In genomic region chr4:139111421-139111820, GRCm38 (mm10) we compare ENCODE assay signal across 12 mouse cellular contexts. TPM values are rescaled to one million over a fixed set of nuclear protein-coding genes. Genes with fewer than 3 reads are reported as not detected.
A peak's percentile ranks its signal among the peaks of the same experiment; 100 is the strongest.
DNase-seq lines count a peak whose midpoint lies in the region; ATAC-seq and TF ChIP-seq lines count a peak whose summit lies in the region.
"Had no signal": no experiment of that assay in that cellular context is flagged by ENCODE, and none has a peak within 500 bp of the region (broad histone marks: within the 10 kb centered on the region; RNA-seq: fewer than 3 reads in every experiment).

No protein-coding gene starts in this region.

- 61% methylated on average over 3 of the region's 3 CpGs for WGBS in limb, embryonic 12.5 days
- 68% methylated on average over 3 of the region's 3 CpGs for WGBS in limb, embryonic 10.5 days
- 18% methylated on average over 3 of the region's 3 CpGs for WGBS in intestine, embryonic 15.5 days
- 39% methylated on average over 3 of the region's 3 CpGs for WGBS in liver, embryonic 14.5 days (ENCODE audit: insufficient replicate concordance)

- peak overlapping the region; percentile 64; the same call in 1 of the 2 replicates for H3K27ac ChIP-seq in limb, embryonic 12.5 days
- H3K27ac ChIP-seq in limb, embryonic 10.5 days: no peak overlapping the region
- peak overlapping the region; percentile 60 for H3K27ac ChIP-seq in intestine, embryonic 15.5 days
- H3K27ac ChIP-seq in liver, embryonic 14.5 days: no peak overlapping the region

- no peaks in the 10 kb centered on the region for H3K9me3 ChIP-seq in limb, embryonic 12.5 days
- no peaks in the 10 kb centered on the region for H3K9me3 ChIP-seq in limb, embryonic 10.5 days (replicated peaks)
- no peaks in the 10 kb centered on the region for H3K9me3 ChIP-seq in intestine, embryonic 15.5 days
- H3K9me3 ChIP-seq in liver, embryonic 14.5 days (ENCODE audit: control insufficient read depth, low read length): no peaks in the 10 kb centered on the region
- H3K9me3 ChIP-seq: megakaryocyte, embryonic 14.5 days had no signal

- no peak overlapping the region for H3K4me2 ChIP-seq in limb, embryonic 12.5 days
- peak overlapping the region; percentile 26; the same call in 1 of the 2 replicates for H3K4me2 ChIP-seq in intestine, embryonic 15.5 days (replicated peaks)
- peak overlapping the region; percentile 8 for H3K4me2 ChIP-seq in liver, embryonic 14.5 days (ENCODE audit: low read depth)

- H3K4me1 ChIP-seq in limb, embryonic 12.5 days (replicated peaks): peaks cover 18% of the 10 kb centered on the region
- H3K4me1 ChIP-seq in limb, embryonic 10.5 days: peaks cover 10% of the 10 kb centered on the region
- peaks cover 37% of the 10 kb centered on the region for H3K4me1 ChIP-seq in intestine, embryonic 15.5 days (replicated peaks)
- peaks cover 21 to 36% of the 10 kb centered on the region in 2 experiments for H3K4me1 ChIP-seq in liver, embryonic 14.5 days (replicated peaks; ENCODE audit: control insufficient read depth in 2 of 2, insufficient read depth in 2 of 2, low read length in 1 of 2)

- no peaks in the 10 kb centered on the region for H3K36me3 ChIP-seq in limb, embryonic 12.5 days
- H3K36me3 ChIP-seq in limb, embryonic 10.5 days: no peaks in the 10 kb centered on the region
- no peaks in the 10 kb centered on the region for H3K36me3 ChIP-seq in intestine, embryonic 15.5 days
- no peaks in the 10 kb centered on the region for H3K36me3 ChIP-seq in liver, embryonic 14.5 days (replicated peaks; ENCODE audit: control insufficient read depth, insufficient read depth, low read depth)

- ATAC-seq in limb, embryonic 12.5 days (ENCODE audit: insufficient number of reproducible peaks, insufficient read depth, low FRiP score, low TSS enrichment, low read depth): no peak
- 0 out of 2 replicates have a peak, but pooled peaks have one; percentile 49 for ATAC-seq in intestine, embryonic 15.5 days
- ATAC-seq in liver, embryonic 14.5 days (ENCODE audit: insufficient read depth): no peak
- ATAC-seq in inflammation-experienced regulatory T-cells, adult 6 months: no peak

- no peak overlapping the region for H3K4me3 ChIP-seq in limb, embryonic 12.5 days (replicated peaks)
- H3K4me3 ChIP-seq in limb, embryonic 10.5 days: no peak overlapping the region
- no peak overlapping the region for H3K4me3 ChIP-seq in intestine, embryonic 15.5 days (replicated peaks)
- H3K4me3 ChIP-seq in liver, embryonic 14.5 days (ENCODE audit: insufficient read depth in 1 of 2, low read depth in 2 of 2, low read length in 2 of 2): no peak overlapping the region
- H3K4me3 ChIP-seq: megakaryocyte, embryonic 14.5 days had no signal

- no peaks in the 10 kb centered on the region for H3K27me3 ChIP-seq in limb, embryonic 12.5 days
- H3K27me3 ChIP-seq in limb, embryonic 10.5 days (ENCODE audit: low read depth, poor library complexity, severe bottlenecking): no peaks in the 10 kb centered on the region
- H3K27me3 ChIP-seq in intestine, embryonic 15.5 days (replicated peaks): no peaks in the 10 kb centered on the region
- H3K27me3 ChIP-seq in liver, embryonic 14.5 days (ENCODE audit: control insufficient read depth, insufficient read depth, low read length): no peaks in the 10 kb centered on the region
- H3K27me3 ChIP-seq: megakaryocyte, embryonic 14.5 days had no signal

- no peak for TF ChIP-seq CTCF in liver, embryonic 14.5 days (IDR thresholded peaks at IDR 0.05; ENCODE audit: low read depth)

- no peak overlapping the region for H3K9ac ChIP-seq in limb, embryonic 12.5 days (replicated peaks)
- no peak overlapping the region for H3K9ac ChIP-seq in intestine, embryonic 15.5 days
- no peak overlapping the region for H3K9ac ChIP-seq in liver, embryonic 14.5 days (replicated peaks)

- TF ChIP-seq EP300 in liver, embryonic 14.5 days (IDR thresholded peaks at IDR 0.05; ENCODE audit: low read depth): no peak

- intact Hi-C loops in left cerebral cortex, postnatal 36 days (cut with DNase I): no loop called here

- DNase-seq in limb, embryonic 10.5 days (ENCODE audit: low spot score): no peak
- DNase-seq in kidney, adult 8-10 months: peak; percentile 54 to 81
- no peak for DNase-seq in liver, embryonic 14.5 days (ENCODE audit: low read depth in 3 of 3, low spot score in 3 of 3)
- DNase-seq in left cerebral cortex, postnatal 36 days (ENCODE audit: low spot score in 2 of 2): no peak
- DNase-seq: gastrocnemius, postnatal 14 days had no signal

RNA-seq across cellular contexts. Expression of gene Nbl1, which starts 18.6 kb away (rescaled TPM):
- 141 and 152 TPM in 2 replicates for polyA plus RNA-seq in limb, embryonic 12.5 days (2016; fragmentation: Nextera tagmentation; extraction: Ambion mirVana)
- 12.5 and 28.7 TPM in 2 replicates for polyA plus RNA-seq in limb, embryonic 10.5 days (2016; fragmentation: Nextera tagmentation; extraction: Ambion mirVana)
- polyA plus RNA-seq in intestine, embryonic 15.5 days (2015; fragmentation: Nextera tagmentation; extraction: Ambion mirVana): 49.5 and 49.9 TPM in 2 replicates
- 0.74 and 0.80 TPM in 2 replicates for polyA plus RNA-seq in liver, embryonic 14.5 days (2012; rRNA removed)
- polyA plus RNA-seq in liver, embryonic 14.5 days (2014; fragmentation: Nextera tagmentation; extraction: Ambion mirVana): 0.63 and 0.91 TPM in 2 replicates
- polyA plus RNA-seq in inflammation-experienced regulatory T-cells, adult 6 months (2017; shearing (Covaris generic)): under 1 TPM in 2 of 3 experiments, not detected in 1; 0.60 to 0.82 TPM
- total RNA-seq in left cerebral cortex, postnatal 36 days (2021): 10 to 100 TPM; 73.0 to 76.2 TPM
- total RNA-seq: MEL; neutrophil, adult 5-6 weeks had no signal

RNA-seq across cellular contexts. Expression of gene Minos1, which starts 19.5 kb away (rescaled TPM):
- 476 and 492 TPM in 2 replicates for polyA plus RNA-seq in limb, embryonic 12.5 days (2016; fragmentation: Nextera tagmentation; extraction: Ambion mirVana)
- 393 and 402 TPM in 2 replicates for polyA plus RNA-seq in limb, embryonic 10.5 days (2016; fragmentation: Nextera tagmentation; extraction: Ambion mirVana)
- polyA plus RNA-seq in intestine, embryonic 15.5 days (2015; fragmentation: Nextera tagmentation; extraction: Ambion mirVana): 640 and 702 TPM in 2 replicates
- 29.1 and 94.0 TPM in 2 replicates for polyA plus RNA-seq in liver, embryonic 14.5 days (2012; rRNA removed)
- polyA plus RNA-seq in liver, embryonic 14.5 days (2014; fragmentation: Nextera tagmentation; extraction: Ambion mirVana): 391 and 424 TPM in 2 replicates
- 100 to 1,000 TPM; 341 to 392 (median 352) TPM for polyA plus RNA-seq in inflammation-experienced regulatory T-cells, adult 6 months (2017; shearing (Covaris generic))
- 100 to 1,000 TPM; 196 to 197 TPM for total RNA-seq in left cerebral cortex, postnatal 36 days (2021)

RNA-seq across cellular contexts. Expression of gene Htr6, which starts 36.1 kb away (rescaled TPM):
- 0.50 and 0.60 TPM in 2 replicates for polyA plus RNA-seq in limb, embryonic 12.5 days (2016; fragmentation: Nextera tagmentation; extraction: Ambion mirVana)
- not detected in 2 replicates for polyA plus RNA-seq in limb, embryonic 10.5 days (2016; fragmentation: Nextera tagmentation; extraction: Ambion mirVana)
- polyA plus RNA-seq in intestine, embryonic 15.5 days (2015; fragmentation: Nextera tagmentation; extraction: Ambion mirVana): 0.14 and 0.18 TPM in 2 replicates
- polyA plus RNA-seq in liver, embryonic 14.5 days (2012; rRNA removed): not detected in 2 replicates
- not detected in 2 replicates for polyA plus RNA-seq in liver, embryonic 14.5 days (2014; fragmentation: Nextera tagmentation; extraction: Ambion mirVana)
- not detected for polyA plus RNA-seq in inflammation-experienced regulatory T-cells, adult 6 months (2017; shearing (Covaris generic))
- 1 to 10 TPM; 6.6 to 8.5 TPM for total RNA-seq in left cerebral cortex, postnatal 36 days (2021)
- total RNA-seq: gastrocnemius, postnatal 14 days; neutrophil, adult 5-6 weeks had no signal
- polyA plus RNA-seq: spleen, adult 2 months had no signal

Comparison
In these comparisons a context has a peak if more than half of its experiments do, and no peak if none do; other contexts are left out.
1. H3K27ac ChIP-seq: peak in limb, embryonic 12.5 days (single experiment) and intestine, embryonic 15.5 days (single experiment); none in limb, embryonic 10.5 days (single experiment) and liver, embryonic 14.5 days (single experiment).
2. DNase-seq: peak in kidney, adult 8-10 months (2 of 2); none in limb, embryonic 10.5 days (single experiment), liver, embryonic 14.5 days (0 of 3) and left cerebral cortex, postnatal 36 days (0 of 2).